Mouse (Mus musculus) CD4-positive naive resting alpha-beta T cell, adult 57 days (primary cell): ENCODE measurements around the gene Gm13698. TPM values are rescaled to one million over a fixed set of nuclear protein-coding genes. Genes with fewer than 3 reads are reported as not detected.

ENCODE experiments used
- total RNA-seq: library from RNA; stranded (reverse); gene quantifications from one replicate; pipeline ENCODE4 v1.2.4, GENCODE M21; 2023

Gene Gm13698
- 3.6 TPM for total RNA-seq

GRCm38 (mm10) chr2:83955393-83955792, at the start of gene Gm13698:
TSS of gene Gm13698 (plus strand) at chr2:83955693.

GRCm38 (mm10) chr2:83940931-83941361, 14.5 kb upstream of the Gm13698 start, which contains the start of gene Zswim2:
TSS of gene Zswim2 (minus strand) at chr2:83941228.

GRCm38 (mm10) chr2:83961203-83961602, 5.7 kb downstream of the Gm13698 start, which contains the start of gene Gm13693:
TSS of gene Gm13693 (plus strand) at chr2:83961503.

GRCm38 (mm10) chr2:83967013-83967412, 11.5 kb downstream of the Gm13698 start, which contains the start of gene Gm13695:
TSS of gene Gm13695 (plus strand) at chr2:83967313.

GRCm38 (mm10) chr2:83972823-83973222, 17.3 kb downstream of the Gm13698 start, which contains the start of gene Gm13696:
TSS of gene Gm13696 (plus strand) at chr2:83973123.

GRCm38 (mm10) chr2:83978633-83979032, 23.1 kb downstream of the Gm13698 start, which contains the start of gene Gm13694:
TSS of gene Gm13694 (plus strand) at chr2:83978933.

GRCm38 (mm10) chr2:83984443-83984842, 28.9 kb downstream of the Gm13698 start, which contains the start of gene Gm13697:
TSS of gene Gm13697 (plus strand) at chr2:83984743.

GRCm38 (mm10) chr2:83990253-83990652, 34.8 kb downstream of the Gm13698 start, which contains the start of gene Gm13691:
TSS of gene Gm13691 (plus strand) at chr2:83990553.

Other genes starting within 250 kb of the Gm13698 start
- 35.8 TPM for gene Itgav, start 231.3 kb upstream of the Gm13698 start, total RNA-seq
- 1.6 TPM for gene Fam171b, start 143.1 kb upstream of the Gm13698 start, total RNA-seq
- gene Zswim2, start 14.5 kb upstream of the Gm13698 start, total RNA-seq = not detected
- gene Gm13693, start 5.8 kb downstream of the Gm13698 start, total RNA-seq = 3.6 TPM
- gene Gm13695, start 11.6 kb downstream of the Gm13698 start, total RNA-seq = not detected
- gene Gm13696, start 17.4 kb downstream of the Gm13698 start, total RNA-seq = 3.6 TPM
- 3.6 TPM for gene Gm13694, start 23.2 kb downstream of the Gm13698 start, total RNA-seq
- gene Gm13697, start 29.1 kb downstream of the Gm13698 start, total RNA-seq = 3.6 TPM
- gene Gm13691, start 34.9 kb downstream of the Gm13698 start, total RNA-seq = 3.6 TPM